Mouse (Mus musculus): ENCODE measurements around the gene Kcnj11. TPM values are rescaled to one million over a fixed set of nuclear protein-coding genes. Genes with fewer than 3 reads are reported as not detected.

Gene Kcnj11
- 1.9 and 3.3 TPM in 2 replicates for polyA plus RNA-seq (2012; rRNA removed)

GRCm38 (mm10) chr7:46100563-46100962 is at the start of gene Kcnj11:
Kcnj11 (minus strand) TSS chr7:46100764.

Other genes with a start within 250 kb of the Kcnj11 start
- gene Kdelr1, start 228.0 kb downstream of the Kcnj11 start, polyA plus RNA-seq (2012; rRNA removed): 141 and 144 TPM in 2 replicates
- gene Grin2d, start 222.4 kb downstream of the Kcnj11 start, polyA plus RNA-seq (2012; rRNA removed): 2.1 and 3.5 TPM in 2 replicates
- 0.11 and 0.23 TPM in 2 replicates for gene Syngr4, start 204.1 kb downstream of the Kcnj11 start, polyA plus RNA-seq (2012; rRNA removed)
- gene Tmem143, start 203.8 kb downstream of the Kcnj11 start, polyA plus RNA-seq (2012; rRNA removed): 21.2 and 21.7 TPM in 2 replicates
- gene Emp3, start 179.4 kb downstream of the Kcnj11 start, polyA plus RNA-seq (2012; rRNA removed): 123 and 138 TPM in 2 replicates
- 0.82 and 1.2 TPM in 2 replicates for gene Ccdc114, start 176.7 kb downstream of the Kcnj11 start, polyA plus RNA-seq (2012; rRNA removed)
- 0.22 and 0.79 TPM in 2 replicates for gene Abcc6, start 70.5 kb downstream of the Kcnj11 start, polyA plus RNA-seq (2012; rRNA removed)
- gene Nomo1, start 67.1 kb downstream of the Kcnj11 start, polyA plus RNA-seq (2012; rRNA removed): 8.3 and 12.3 TPM in 2 replicates
- gene Abcc8, start 79.3 kb upstream of the Kcnj11 start, polyA plus RNA-seq (2012; rRNA removed): 5.6 TPM in 2 replicates
- gene Ush1c, start 137.7 kb upstream of the Kcnj11 start, polyA plus RNA-seq (2012; rRNA removed): 0.10 and 0.13 TPM in 2 replicates
- gene Otog, start 140.2 kb upstream of the Kcnj11 start, polyA plus RNA-seq (2012; rRNA removed): 0.01 TPM in 1 of 2 replicates, not detected in the other

Measured in stomach, adult 2 months (tissue).